Mouse (Mus musculus) urinary bladder, adult 2 months (tissue): ENCODE results near the gene Arg2. TPM values are rescaled to one million over a fixed set of nuclear protein-coding genes. Genes with fewer than 3 reads are reported as not detected.
"Not testable (repeated sequence)": the region's sequence is repeated elsewhere in the genome, so short reads cannot be mapped to it uniquely, and the experiment has no call there.

Experiments used
- DNase-seq: peaks from one replicate; pipeline ENCODE4 v3.0.0; 2022; ENCODE audit warnings: low spot score
- polyA plus RNA-seq: library from polyadenylated mRNA; depleted of rRNA; stranded (reverse); fragments of >200 nt; gene quantifications from 2 replicates; pipeline ENCODE4 v1.2.3, GENCODE M21; 2012; rRNA removed

Arg2 gene
- polyA plus RNA-seq, 1 experiment, result 24.4 TPM

GRCm38 (mm10) chr12:79171269-79171995, 40.9 kb downstream of the Arg2 start:
- no peak for DNase-seq

GRCm38 (mm10) chr12:79172019-79172941, 41.7 kb downstream of the Arg2 start, which contains the start of gene Vti1b:
Vti1b (minus strand) TSS chr12:79172667.
- DNase-seq, result peak; percentile 96

GRCm38 (mm10) chr12:79173721-79174120, 43.1 kb downstream of the Arg2 start:
- no peak for DNase-seq

GRCm38 (mm10) chr12:79175998-79176397, 45.4 kb downstream of the Arg2 start:
- no peak for DNase-seq

GRCm38 (mm10) chr12:79185160-79185559, 54.6 kb downstream of the Arg2 start:
- DNase-seq, result not testable (repeated sequence)

GRCm38 (mm10) chr12:79190931-79191673, 60.5 kb downstream of the Arg2 start:
- DNase-seq, result no peak

- DNase-seq, result peak; percentile 37
These were observed 61.1 kb downstream of the Arg2 start for GRCm38 (mm10) chr12:79191701-79192100.

GRCm38 (mm10) chr12:79192193-79192592, 61.6 kb downstream of the Arg2 start, which contains the start of gene Rdh11:
Rdh11 (minus strand) TSS chr12:79192293.
- no peak for DNase-seq

- DNase-seq, result no peak
These were observed 62.9 kb downstream of the Arg2 start for GRCm38 (mm10) chr12:79193441-79193840.

GRCm38 (mm10) chr12:79197105-79197504, 66.5 kb downstream of the Arg2 start:
- no peak for DNase-seq

- no peak for DNase-seq
These were observed 71.3 kb downstream of the Arg2 start for GRCm38 (mm10) chr12:79201882-79202281.

Other genes starting within 250 kb of the Arg2 start
- gene Plek2, start 223.8 kb upstream of the Arg2 start, polyA plus RNA-seq, result 11.7 and 12.1 TPM in 2 replicates
- gene Tmem229b, start 123.2 kb upstream of the Arg2 start, polyA plus RNA-seq, result 8.0 and 9.4 TPM in 2 replicates
- 20.9 and 22.1 TPM in 2 replicates for gene Plekhh1, start 101.6 kb upstream of the Arg2 start, polyA plus RNA-seq
- 36.5 and 47.7 TPM in 2 replicates for gene Pigh, start 41.1 kb upstream of the Arg2 start, polyA plus RNA-seq
- 86.4 and 97.2 TPM in 2 replicates for gene Vti1b, start 41.9 kb downstream of the Arg2 start, polyA plus RNA-seq
- 14.2 and 19.0 TPM in 2 replicates for gene Rdh11, start 61.5 kb downstream of the Arg2 start, polyA plus RNA-seq
- 6.7 and 8.3 TPM in 2 replicates for gene Rdh12, start 78.1 kb downstream of the Arg2 start, polyA plus RNA-seq
- gene Zfyve26, start 165.5 kb downstream of the Arg2 start, polyA plus RNA-seq, result 37.9 and 39.2 TPM in 2 replicates
- gene Rad51b, start 166.5 kb downstream of the Arg2 start, polyA plus RNA-seq, result 1.7 and 2.3 TPM in 2 replicates